Mouse (Mus musculus): ENCODE data around the gene Sdr39u1. TPM values are rescaled to one million over a fixed set of nuclear protein-coding genes. Genes with fewer than 3 reads are reported as not detected.

The Sdr39u1 gene
- total RNA-seq (2014; rRNA removed) (143 and 146 TPM in 2 replicates), polyA plus RNA-seq (2015; fragmentation: Nextera tagmentation; extraction: Ambion mirVana) (131 and 162 TPM in 2 replicates)

DNA sequence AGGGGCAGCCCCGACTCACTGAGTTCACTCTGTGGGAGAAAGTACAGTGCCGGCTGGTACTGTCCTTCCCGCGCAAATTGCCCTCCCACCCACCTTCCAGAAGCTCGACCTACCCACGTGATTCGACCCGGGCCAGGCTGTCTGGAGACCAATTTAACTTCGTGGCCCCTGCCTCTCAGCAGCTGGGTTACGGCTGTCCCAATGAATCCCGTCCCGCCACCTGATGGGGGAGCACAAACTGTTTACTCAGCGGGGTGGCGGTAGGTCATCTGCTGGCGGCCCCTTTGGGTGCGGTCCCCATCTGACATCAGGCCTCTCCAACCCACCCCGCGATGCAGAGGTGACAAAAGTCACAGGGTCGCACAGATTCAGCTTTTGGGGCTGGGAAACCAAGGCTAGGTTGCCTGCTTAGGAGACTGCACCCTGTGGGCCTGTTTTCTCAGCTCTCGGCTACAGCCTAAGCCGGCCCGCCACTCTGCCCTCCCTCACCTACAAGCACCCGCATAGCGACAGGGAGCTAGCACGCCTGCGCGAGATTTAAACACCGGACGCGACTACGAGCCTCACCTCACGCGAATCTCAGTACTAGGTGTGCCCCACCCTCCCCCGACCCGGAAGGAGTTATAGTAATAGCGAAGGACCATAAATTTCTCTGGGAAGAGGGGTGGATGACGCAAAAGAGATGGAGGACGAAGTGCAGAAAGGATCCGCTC lies at the start of gene Sdr39u1:
Gene Sdr39u1 (minus strand): TSS at position 593 of the 713 bp plus-strand sequence.
- Histone ChIP-seq H3K9ac (replicated peaks; ENCODE audit: low read length, poor library complexity, severe bottlenecking) (peak within 1 kb of the TSS; percentile 77), H3K4me3 (ENCODE audit: low read depth, low read length) (peak within 1 kb of the TSS; percentile 48), H3K4me1 (ENCODE audit: insufficient read depth, low read length) (peaks cover 4% of the 10 kb centered on the region; the same call in 1 of the 2 replicates), H3K27ac (ENCODE audit: low read depth, low read length) (peak within 1 kb of the TSS; percentile 89), H3K36me3 (ENCODE audit: insufficient read depth, low read length) (peaks cover 33% of the 10 kb centered on the region), H3K27me3 (ENCODE audit: insufficient read depth, low read length) (no peaks in the 10 kb centered on the region), H3K9me3 (ENCODE audit: low read length) (no peaks in the 10 kb centered on the region), H3K4me2 (ENCODE audit: low read depth, low read length, poor library complexity, severe bottlenecking) (peak within 1 kb of the TSS; percentile 84)
- ATAC-seq (ENCODE audit: low FRiP score) (peak; percentile 96), DNase-seq (ENCODE audit: low spot score) (peak; percentile 97)
- TF ChIP-seq CTCF (IDR thresholded peaks at IDR 0.05): peak; percentile 21; the same call in 1 of the 2 replicates
- WGBS: 2% methylated on average over 39 of the region's 39 CpGs

- no peaks in the 10 kb centered on the region for H3K4me1 ChIP-seq (ENCODE audit: insufficient read depth, low read length)
- DNase-seq (ENCODE audit: low spot score) (no peak), ATAC-seq (ENCODE audit: low FRiP score) (no peak)
- 91% methylated on average over 2 of the region's 2 CpGs for WGBS
- no peak overlapping the region for H3K27ac ChIP-seq (ENCODE audit: low read depth, low read length)
- no peak overlapping the region for H3K9ac ChIP-seq (replicated peaks; ENCODE audit: low read length, poor library complexity, severe bottlenecking)
- H3K4me2 ChIP-seq (ENCODE audit: low read depth, low read length, poor library complexity, severe bottlenecking): no peak overlapping the region
- no peaks in the 10 kb centered on the region for H3K36me3 ChIP-seq (ENCODE audit: insufficient read depth, low read length)
- H3K9me3 ChIP-seq (ENCODE audit: low read length): no peaks in the 10 kb centered on the region
- TF ChIP-seq CTCF (IDR thresholded peaks at IDR 0.05): no peak
- H3K4me3 ChIP-seq (ENCODE audit: low read depth, low read length): no peak overlapping the region
- H3K27me3 ChIP-seq (ENCODE audit: insufficient read depth, low read length): no peaks in the 10 kb centered on the region
Observed at GRCm38 (mm10) chr14:55946269-55946969, 46.3 kb upstream of the Sdr39u1 start.

DNA sequence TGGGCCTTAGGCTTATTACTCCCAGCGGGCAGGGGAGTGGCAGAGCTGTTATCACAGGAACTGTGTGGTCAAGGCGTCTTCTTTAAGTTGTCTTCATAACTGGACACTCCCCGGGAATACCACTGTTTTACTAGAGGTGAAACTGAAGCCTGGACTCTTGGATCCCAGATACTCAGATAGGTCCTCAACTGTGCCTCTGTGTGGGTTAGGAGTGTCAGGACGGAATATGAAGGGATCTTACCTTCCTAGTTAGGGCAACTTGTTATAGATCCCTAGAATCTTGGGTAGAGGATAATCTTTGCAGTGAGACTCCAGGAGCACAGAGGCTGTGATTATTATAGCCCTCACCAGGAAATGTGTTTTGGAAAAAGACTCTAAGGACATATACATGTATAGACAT lies 44.5 kb upstream of the Sdr39u1 start, which contains the start of gene Cma1:
Gene Cma1 (minus strand): TSS at position 101 of the 400 bp plus-strand sequence.
- Histone ChIP-seq H3K27ac (ENCODE audit: low read depth, low read length) (no peak within 1 kb of the TSS), H3K4me3 (ENCODE audit: low read depth, low read length) (no peak within 1 kb of the TSS)
- TF ChIP-seq CTCF (IDR thresholded peaks at IDR 0.05): no peak

GRCm38 (mm10) chr14:55943601-55944000 lies 43.5 kb upstream of the Sdr39u1 start:
- Histone ChIP-seq H3K4me2 (ENCODE audit: low read depth, low read length, poor library complexity, severe bottlenecking) (no peak overlapping the region), H3K4me1 (ENCODE audit: insufficient read depth, low read length) (no peaks in the 10 kb centered on the region), H3K9ac (replicated peaks; ENCODE audit: low read length, poor library complexity, severe bottlenecking) (no peak overlapping the region), H3K4me3 (ENCODE audit: low read depth, low read length) (no peak overlapping the region), H3K27ac (ENCODE audit: low read depth, low read length) (no peak overlapping the region), H3K36me3 (ENCODE audit: insufficient read depth, low read length) (no peaks in the 10 kb centered on the region), H3K27me3 (ENCODE audit: insufficient read depth, low read length) (no peaks in the 10 kb centered on the region), H3K9me3 (ENCODE audit: low read length) (no peaks in the 10 kb centered on the region)
- WGBS: 88% methylated on average over 11 of the region's 11 CpGs
- ATAC-seq (ENCODE audit: low FRiP score) (no peak), DNase-seq (ENCODE audit: low spot score) (no peak)
- TF ChIP-seq CTCF (IDR thresholded peaks at IDR 0.05): no peak

More for the DNA sequence above, 44.5 kb upstream of the Sdr39u1 start, which contains the start of gene Cma1:
- Histone ChIP-seq H3K4me1 (ENCODE audit: insufficient read depth, low read length) (no peaks in the 10 kb centered on the region), H3K4me2 (ENCODE audit: low read depth, low read length, poor library complexity, severe bottlenecking) (no peak within 1 kb of the TSS), H3K27me3 (ENCODE audit: insufficient read depth, low read length) (no peaks in the 10 kb centered on the region), H3K9ac (replicated peaks; ENCODE audit: low read length, poor library complexity, severe bottlenecking) (no peak within 1 kb of the TSS), H3K36me3 (ENCODE audit: insufficient read depth, low read length) (no peaks in the 10 kb centered on the region), H3K9me3 (ENCODE audit: low read length) (no peaks in the 10 kb centered on the region)
- WGBS: 80% methylated on average over 4 of the region's 4 CpGs
- DNase-seq (ENCODE audit: low spot score) (no peak), ATAC-seq (ENCODE audit: low FRiP score) (no peak)

DNA sequence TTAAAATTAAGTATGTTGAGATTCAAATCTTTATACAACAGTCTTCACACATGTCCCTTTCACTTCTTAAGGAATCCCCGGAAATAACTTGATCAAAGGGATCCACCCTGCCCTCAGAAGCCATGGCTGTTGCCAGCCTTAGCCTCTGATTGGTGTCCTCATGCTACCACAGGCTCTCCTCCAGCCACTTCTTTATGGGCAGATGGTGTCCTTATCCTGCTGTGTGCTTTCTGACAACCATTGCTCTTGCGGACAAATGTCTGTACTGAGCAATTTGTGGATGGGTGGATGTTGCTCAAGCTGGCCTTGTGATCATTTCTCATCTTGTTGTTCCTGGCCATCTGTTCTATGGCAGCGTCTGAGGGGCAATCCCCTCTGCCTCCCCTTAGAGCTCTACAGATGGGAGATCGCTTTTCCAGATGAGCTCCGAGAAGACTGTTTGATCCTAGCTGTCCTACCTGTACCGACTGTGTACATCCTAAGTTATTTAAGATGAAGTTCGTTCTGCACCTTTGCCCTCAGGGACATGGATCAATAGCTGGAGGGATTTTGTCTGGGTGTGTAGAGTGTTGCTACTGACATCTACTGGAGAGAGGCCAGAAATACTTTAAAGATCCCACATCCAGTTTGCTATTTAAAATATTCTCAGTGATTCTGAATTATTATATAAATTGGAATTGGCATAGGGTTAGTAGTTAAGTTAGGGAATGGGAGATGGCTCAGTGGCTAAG lies 40.1 kb upstream of the Sdr39u1 start:
- Histone ChIP-seq H3K27ac (ENCODE audit: low read depth, low read length) (no peak overlapping the region), H3K4me2 (ENCODE audit: low read depth, low read length, poor library complexity, severe bottlenecking) (no peak overlapping the region), H3K9me3 (ENCODE audit: low read length) (no peaks in the 10 kb centered on the region), H3K4me3 (ENCODE audit: low read depth, low read length) (no peak overlapping the region), H3K27me3 (ENCODE audit: insufficient read depth, low read length) (no peaks in the 10 kb centered on the region), H3K4me1 (ENCODE audit: insufficient read depth, low read length) (no peaks in the 10 kb centered on the region), H3K9ac (replicated peaks; ENCODE audit: low read length, poor library complexity, severe bottlenecking) (no peak overlapping the region), H3K36me3 (ENCODE audit: insufficient read depth, low read length) (no peaks in the 10 kb centered on the region)
- 56% methylated on average over 7 of the region's 7 CpGs for WGBS
- peak; percentile 52 for TF ChIP-seq CTCF (IDR thresholded peaks at IDR 0.05)
- ATAC-seq (ENCODE audit: low FRiP score) (peak; percentile 31; the same call in 1 of the 2 replicates), DNase-seq (ENCODE audit: low spot score) (peak; percentile 29)
